Mouse (Mus musculus) neural tube, embryonic 13.5 days (tissue): ENCODE measurements around the gene Tnnc2. TPM values are rescaled to one million over a fixed set of nuclear protein-coding genes. Genes with fewer than 3 reads are reported as not detected.

Experiments
- ATAC-seq: fragments of 200-750 bp; cut with Nextera tagmentation; 2 replicates; pipeline ENCODE4 v1.8.0; 2017; ENCODE audit warnings: low read depth, mild to moderate bottlenecking, moderate TSS enrichment, moderate library complexity
- H3K27ac ChIP-seq: fragments of 300-500 bp; sonication (generic); replicated peaks from 2 replicates; pipeline ENCODE4 v1.5.1; 2015; ENCODE audit warnings: moderate library complexity, mild to moderate bottlenecking, inconsistent platforms
- H3K27me3 ChIP-seq: fragments of 300-500 bp; sonication (generic); 2 replicates; pipeline ENCODE4 v1.6.1; 2015; ENCODE audit warnings: mild to moderate bottlenecking, inconsistent platforms
- H3K36me3 ChIP-seq: fragments of 300-500 bp; sonication (generic); 2 replicates; pipeline ENCODE4 v1.6.1; 2015; ENCODE audit warnings: mild to moderate bottlenecking, inconsistent platforms
- H3K4me1 ChIP-seq: fragments of 300-500 bp; sonication (generic); replicated peaks from 2 replicates; pipeline ENCODE4 v1.6.1; 2015; ENCODE audit warnings: inconsistent platforms
- H3K4me2 ChIP-seq: fragments of 300-500 bp; sonication (generic); 2 replicates; pipeline ENCODE4 v1.6.1; 2015; ENCODE audit warnings: inconsistent platforms, mild to moderate bottlenecking, moderate library complexity
- H3K4me3 ChIP-seq: fragments of 300-500 bp; sonication (generic); 2 replicates; pipeline ENCODE4 v1.5.1; 2015; ENCODE audit warnings: mild to moderate bottlenecking, inconsistent platforms
- H3K9ac ChIP-seq: fragments of 300-500 bp; sonication (generic); 2 replicates; pipeline ENCODE4 v1.6.1; 2015; ENCODE audit warnings: moderate library complexity, mild to moderate bottlenecking, inconsistent platforms
- H3K9me3 ChIP-seq: fragments of 300-500 bp; sonication (generic); 2 replicates; pipeline ENCODE4 v1.6.1; 2016; ENCODE audit warnings: inconsistent platforms
- WGBS: fragments of 180-500 bp; shearing (Covaris S2); methylation state at CpG from one replicate; pipeline ENCODE4 v1.1.7; 2015; 5-methylcytosine and 5-hydroxymethylcytosine counted together
- polyA plus RNA-seq: library from polyadenylated mRNA; unstranded; fragments of >200 nt; fragmentation: Nextera tagmentation; extraction: Ambion mirVana; gene quantifications from 2 replicates; pipeline ENCODE4 v1.2.1, GENCODE M21; 2015

The Tnnc2 gene
- 9.3 and 25.7 TPM in 2 replicates for polyA plus RNA-seq

DNA sequence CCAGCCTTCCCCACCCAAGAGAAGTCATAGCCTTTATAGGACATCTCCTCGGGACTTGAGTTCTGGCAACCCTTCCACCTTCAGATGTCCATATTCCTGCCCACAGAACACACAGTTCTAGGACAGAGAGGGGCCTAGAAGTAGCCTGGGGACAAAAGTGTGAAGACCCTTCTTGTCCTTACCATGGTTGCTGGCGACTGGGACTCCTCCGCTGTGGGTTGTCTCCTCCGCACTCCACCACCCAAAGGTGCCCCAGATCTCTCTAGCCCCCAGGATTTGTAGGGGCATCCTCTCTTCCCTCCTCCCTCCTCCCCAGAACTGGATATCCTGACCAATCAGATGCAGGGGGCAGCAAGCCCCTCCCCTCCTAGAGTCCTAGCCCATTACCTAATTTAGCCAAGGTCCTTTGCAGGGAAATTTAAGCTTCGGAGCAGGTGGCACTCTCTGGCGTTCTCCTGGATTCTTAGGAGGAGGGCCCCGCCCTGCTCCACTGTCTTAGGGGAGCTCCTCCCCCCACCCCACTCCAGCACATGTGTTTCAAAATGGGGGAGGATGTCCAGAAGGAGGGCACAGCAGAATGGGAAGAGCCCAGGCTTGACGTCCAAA lies at the start of gene Tnnc2:
Gene Tnnc2 (minus strand): TSS at position 487 of the 606 bp plus-strand sequence.
- 68% methylated on average over 8 of the region's 8 CpGs for WGBS

DNA sequence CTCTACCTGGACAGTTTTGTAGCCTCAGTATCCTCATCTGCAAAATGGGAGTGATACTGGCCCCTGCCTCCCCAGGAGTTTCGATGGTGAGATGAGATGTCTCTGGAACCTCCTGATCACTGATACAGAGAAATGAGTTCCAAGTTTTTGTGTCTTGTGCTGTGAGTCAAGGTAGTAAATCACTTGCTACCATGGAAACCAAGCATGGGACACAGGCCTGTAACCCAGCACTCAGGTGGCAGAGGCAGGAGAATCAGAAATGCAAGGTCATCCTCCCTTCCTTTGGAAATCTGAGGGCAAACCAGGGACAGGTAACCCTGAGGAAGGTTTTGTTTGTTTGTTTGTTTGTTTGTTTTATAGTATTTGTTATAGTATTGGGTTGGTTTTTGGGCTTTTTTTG lies 49.3 kb upstream of the Tnnc2 start:
- ATAC-seq, result no peak
- WGBS, result 100% methylated on average over 1 of the region's 1 CpGs
- Histone ChIP-seq H3K36me3 (peaks cover 46% of the 10 kb centered on the region), H3K4me1 (peaks cover 24% of the 10 kb centered on the region), H3K9me3 (no peaks in the 10 kb centered on the region), H3K27ac (no peak overlapping the region), H3K9ac (no peak overlapping the region), H3K4me2 (no peak overlapping the region), H3K27me3 (no peaks in the 10 kb centered on the region), H3K4me3 (no peak overlapping the region)

More for the DNA sequence above, at the start of gene Tnnc2:
- Histone ChIP-seq H3K4me2 (no peak within 1 kb of the TSS), H3K36me3 (no peaks in the 10 kb centered on the region), H3K4me3 (no peak within 1 kb of the TSS), H3K27ac (no peak within 1 kb of the TSS), H3K9ac (no peak within 1 kb of the TSS), H3K27me3 (no peaks in the 10 kb centered on the region), H3K4me1 (peaks cover under 1% of the 10 kb centered on the region), H3K9me3 (no peaks in the 10 kb centered on the region)
- no peak for ATAC-seq

DNA sequence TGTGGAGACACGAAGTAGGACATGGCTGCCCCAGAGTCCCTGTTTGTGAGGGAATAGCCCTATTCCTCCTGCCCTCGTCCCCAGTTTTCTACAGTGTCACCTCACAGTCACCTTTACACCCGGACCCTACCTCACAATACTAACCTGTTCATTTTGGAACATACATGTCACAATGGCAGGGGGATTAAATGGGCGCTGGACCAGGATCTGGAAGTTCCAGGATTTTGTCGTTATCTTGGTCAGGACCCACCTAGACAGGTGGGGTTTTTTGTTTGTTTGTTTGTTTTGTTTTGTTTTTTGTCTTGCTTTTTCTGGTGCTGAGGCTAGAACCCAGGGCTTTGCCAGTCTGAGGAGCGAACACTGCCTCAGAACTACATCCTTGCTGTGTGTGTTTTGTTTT lies 48.7 kb upstream of the Tnnc2 start, which contains the start of gene Spata25:
Gene Spata25 (minus strand): TSS at position 101 of the 400 bp plus-strand sequence.
- Histone ChIP-seq H3K4me1 (peaks cover 28% of the 10 kb centered on the region), H3K4me3 (no peak within 1 kb of the TSS), H3K27me3 (no peaks in the 10 kb centered on the region), H3K9ac (no peak within 1 kb of the TSS), H3K27ac (no peak within 1 kb of the TSS), H3K4me2 (no peak within 1 kb of the TSS), H3K9me3 (no peaks in the 10 kb centered on the region), H3K36me3 (peaks cover 46% of the 10 kb centered on the region)
- ATAC-seq, result no peak
- 95% methylated on average over 6 of the region's 6 CpGs for WGBS

DNA sequence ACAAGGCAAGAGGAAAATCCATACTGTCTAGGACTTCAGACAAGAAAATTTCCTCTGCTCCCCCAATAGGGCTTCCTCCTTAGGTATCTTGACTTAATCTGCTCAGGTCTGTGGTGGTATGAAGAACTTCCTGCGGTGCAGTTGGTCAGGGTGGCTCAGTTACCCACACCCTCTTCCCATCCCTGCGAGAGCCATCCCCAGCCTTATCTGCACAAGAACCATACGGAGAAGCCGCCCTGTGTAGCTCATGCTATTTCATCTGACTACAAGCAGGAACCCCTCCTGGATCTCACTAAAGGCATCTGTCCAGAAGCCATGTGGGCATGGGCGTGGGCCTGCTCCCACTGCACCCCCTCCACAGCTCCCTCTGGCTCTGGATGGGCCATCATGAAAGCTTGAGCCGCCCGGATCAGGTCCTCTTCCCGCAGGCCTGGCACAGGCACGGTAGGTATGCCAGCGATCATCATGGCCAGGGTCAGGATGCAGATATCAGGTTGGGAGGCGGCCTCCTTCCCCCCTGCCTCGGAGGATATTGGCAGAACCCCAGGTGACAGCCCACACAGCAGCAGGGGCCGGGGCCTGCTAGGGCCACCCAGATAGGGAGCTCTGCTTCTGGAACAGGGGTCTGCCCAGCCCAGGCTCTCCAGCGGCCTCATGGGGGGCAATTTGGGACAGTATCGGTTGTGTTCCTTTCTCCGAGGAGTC lies 47.5 kb upstream of the Tnnc2 start:
- Histone ChIP-seq H3K4me2 (no peak overlapping the region), H3K9ac (no peak overlapping the region), H3K27ac (no peak overlapping the region), H3K4me1 (peaks cover 26% of the 10 kb centered on the region), H3K36me3 (peaks cover 46% of the 10 kb centered on the region), H3K9me3 (no peaks in the 10 kb centered on the region), H3K27me3 (no peaks in the 10 kb centered on the region), H3K4me3 (no peak overlapping the region)
- WGBS, result 91% methylated on average over 16 of the region's 16 CpGs
- no peak for ATAC-seq

DNA sequence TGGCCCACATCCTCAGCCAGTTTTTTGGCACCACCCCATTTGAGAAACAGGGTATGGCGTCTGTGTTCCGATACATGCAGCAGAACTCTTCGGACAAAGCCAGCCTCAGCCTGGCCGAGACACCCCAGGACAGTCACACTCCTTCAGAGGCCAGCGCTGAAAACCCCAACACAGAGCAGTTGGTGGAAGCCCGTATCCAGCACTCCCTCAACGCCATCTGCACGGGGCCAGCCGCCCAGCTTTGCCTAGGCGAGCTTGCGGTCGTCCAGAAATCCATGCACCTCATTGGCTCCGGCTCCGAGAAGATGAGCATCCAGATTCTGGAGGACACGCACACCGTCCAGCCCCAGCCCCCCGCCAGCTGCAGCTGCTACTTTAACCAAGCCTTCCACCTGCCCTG lies 45.8 kb upstream of the Tnnc2 start:
- Histone ChIP-seq H3K4me2 (no peak overlapping the region), H3K4me1 (peaks cover 28% of the 10 kb centered on the region), H3K9me3 (no peaks in the 10 kb centered on the region), H3K4me3 (no peak overlapping the region), H3K27me3 (no peaks in the 10 kb centered on the region), H3K36me3 (peaks cover 62% of the 10 kb centered on the region), H3K27ac (no peak overlapping the region), H3K9ac (no peak overlapping the region)
- WGBS, result 95% methylated on average over 17 of the region's 17 CpGs
- ATAC-seq, result no peak

DNA sequence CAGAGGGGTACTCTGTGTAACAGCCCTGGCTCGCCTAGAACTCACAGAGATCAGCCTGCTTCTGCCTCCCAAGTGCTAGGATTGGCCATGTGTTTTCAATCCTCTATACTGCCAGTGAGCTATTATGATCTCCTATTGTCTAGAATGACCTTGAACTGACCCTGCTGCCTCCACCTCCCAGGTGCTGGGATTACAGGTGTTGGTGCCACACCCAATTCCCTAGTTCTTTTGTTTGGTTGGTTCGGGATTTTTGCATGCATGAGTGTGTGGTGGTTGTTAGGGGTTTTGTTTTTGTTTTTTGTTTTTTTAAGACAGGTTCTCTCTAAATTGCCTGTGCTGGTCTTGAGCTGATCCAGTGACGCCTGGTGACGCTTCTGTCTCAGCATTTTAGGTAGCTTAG lies 44.2 kb upstream of the Tnnc2 start:
- H3K36me3 ChIP-seq, result peaks cover 71% of the 10 kb centered on the region
- H3K27me3 ChIP-seq, result no peaks in the 10 kb centered on the region
- H3K27ac ChIP-seq, result no peak overlapping the region
- ATAC-seq, result no peak
- H3K4me3 ChIP-seq, result peak overlapping the region; percentile 68; the same call in 1 of the 2 replicates
- 93% methylated on average over 4 of the region's 4 CpGs for WGBS
- peak overlapping the region; percentile 56 for H3K4me2 ChIP-seq
- H3K9ac ChIP-seq, result no peak overlapping the region
- no peaks in the 10 kb centered on the region for H3K9me3 ChIP-seq
- H3K4me1 ChIP-seq, result peaks cover 28% of the 10 kb centered on the region

DNA sequence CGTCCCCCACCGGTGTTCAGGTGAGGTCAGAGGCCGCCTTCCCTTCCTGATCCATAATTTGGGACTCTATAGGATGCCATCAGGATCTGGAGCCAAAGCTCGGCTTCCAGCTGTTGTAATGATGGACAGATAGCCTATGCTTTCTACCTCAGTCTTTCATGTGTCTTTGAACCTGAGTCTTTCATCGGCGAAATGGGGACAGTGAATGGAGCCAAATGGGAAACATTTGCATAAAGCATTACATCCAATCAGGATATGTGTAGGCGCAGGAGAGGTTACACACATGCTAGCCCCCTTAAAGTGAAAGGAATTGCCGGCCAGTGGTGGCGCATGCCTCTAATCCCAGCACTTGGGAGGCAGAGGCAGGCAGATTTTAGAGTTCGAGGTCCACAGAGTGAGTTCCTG lies 43.4 kb upstream of the Tnnc2 start:
- Histone ChIP-seq H3K36me3 (peaks cover 63% of the 10 kb centered on the region), H3K4me1 (peaks cover 28% of the 10 kb centered on the region), H3K4me3 (peak overlapping the region; percentile 68), H3K9ac (peak overlapping the region; percentile 76), H3K27ac (peak overlapping the region; percentile 92), H3K27me3 (no peaks in the 10 kb centered on the region), H3K4me2 (peak overlapping the region; percentile 56), H3K9me3 (no peaks in the 10 kb centered on the region)
- WGBS, result 2% methylated on average over 10 of the region's 10 CpGs
- ATAC-seq, result peak; percentile 86

DNA sequence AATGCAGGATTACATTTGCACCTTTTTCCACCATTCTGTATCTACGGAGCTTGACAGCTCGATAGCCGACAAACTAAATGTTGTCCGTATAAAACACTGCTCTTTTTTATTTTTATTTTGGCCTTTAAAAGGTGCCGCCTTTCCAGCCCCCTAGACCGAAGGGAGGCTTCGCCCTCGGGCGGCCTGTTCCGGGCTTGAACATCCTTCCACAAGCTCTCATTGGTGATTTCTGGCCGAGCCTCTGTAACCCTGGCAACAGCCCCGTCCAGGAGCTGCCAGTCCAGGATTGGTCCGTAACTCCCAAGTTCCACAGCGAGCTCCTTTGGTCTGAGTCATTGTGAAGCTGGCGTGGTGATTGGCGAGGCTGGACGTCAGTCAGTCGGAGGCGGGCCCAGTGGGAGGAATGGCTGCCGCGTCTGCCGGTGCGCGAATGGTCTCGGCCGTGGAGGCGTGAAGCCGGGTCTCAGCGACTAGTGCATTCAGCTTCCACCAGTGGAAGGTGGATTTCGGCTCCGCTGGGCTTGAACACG lies 42.9 kb upstream of the Tnnc2 start, which contains the start of gene Zswim1:
Gene Zswim1 (plus strand): TSS at position 51 of the 530 bp plus-strand sequence.
- peak within 1 kb of the TSS; percentile 68 for H3K4me3 ChIP-seq
- peaks cover 28% of the 10 kb centered on the region for H3K4me1 ChIP-seq
- ATAC-seq, result peak; percentile 99
- peaks cover 62% of the 10 kb centered on the region for H3K36me3 ChIP-seq
- no peaks in the 10 kb centered on the region for H3K27me3 ChIP-seq
- WGBS, result 2% methylated on average over 32 of the region's 32 CpGs
- peak within 1 kb of the TSS; percentile 56 for H3K4me2 ChIP-seq
- peak within 1 kb of the TSS; percentile 76 for H3K9ac ChIP-seq
- peak within 1 kb of the TSS; percentile 92 for H3K27ac ChIP-seq
- no peaks in the 10 kb centered on the region for H3K9me3 ChIP-seq

DNA sequence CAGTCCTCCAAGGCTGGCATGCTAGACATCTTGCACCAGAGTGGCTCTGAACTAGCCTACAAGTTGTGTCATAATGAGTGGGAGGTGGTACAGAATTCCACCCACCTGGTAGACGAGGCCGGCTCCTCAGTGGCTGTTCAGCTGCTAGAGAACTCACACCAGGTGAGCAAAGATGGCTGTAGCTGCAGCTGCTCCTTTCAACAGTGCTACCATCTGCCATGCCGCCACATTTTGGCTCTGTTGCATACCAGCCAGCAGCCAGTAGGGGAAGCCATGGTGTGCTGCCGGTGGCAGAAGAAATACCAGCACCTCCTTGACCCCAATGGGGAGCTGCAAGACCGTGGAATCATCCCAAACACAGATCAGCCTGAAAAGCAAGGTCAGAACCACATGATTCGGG lies 41.3 kb upstream of the Tnnc2 start:
- Histone ChIP-seq H3K27me3 (no peaks in the 10 kb centered on the region), H3K9me3 (no peaks in the 10 kb centered on the region), H3K4me1 (peaks cover 24% of the 10 kb centered on the region), H3K36me3 (peaks cover 47% of the 10 kb centered on the region), H3K27ac (no peak overlapping the region), H3K4me3 (no peak overlapping the region), H3K9ac (no peak overlapping the region), H3K4me2 (no peak overlapping the region)
- no peak for ATAC-seq
- WGBS, result 86% methylated on average over 6 of the region's 6 CpGs

DNA sequence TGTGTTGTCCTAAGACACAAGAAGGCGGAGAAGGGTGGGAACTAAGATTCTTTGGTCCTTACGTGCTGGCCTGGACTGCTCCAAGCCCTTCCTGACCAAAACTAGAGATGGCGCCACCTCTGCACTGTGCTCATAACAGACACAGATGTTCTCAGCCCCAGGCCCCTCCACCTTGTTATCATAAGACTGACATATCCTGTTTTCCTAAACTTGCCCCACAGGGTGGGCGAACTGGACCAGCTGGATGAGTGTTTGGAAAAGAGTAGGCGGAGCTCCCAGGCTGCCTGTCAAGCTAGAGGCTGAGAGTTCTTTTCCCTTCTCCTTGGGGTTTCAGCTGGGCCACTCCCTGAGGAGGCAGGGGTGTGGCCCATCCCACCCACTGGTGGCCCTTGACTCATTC lies 37.9 kb upstream of the Tnnc2 start:
- ATAC-seq, result no peak
- H3K4me3 ChIP-seq, result no peak overlapping the region
- 83% methylated on average over 5 of the region's 5 CpGs for WGBS

DNA sequence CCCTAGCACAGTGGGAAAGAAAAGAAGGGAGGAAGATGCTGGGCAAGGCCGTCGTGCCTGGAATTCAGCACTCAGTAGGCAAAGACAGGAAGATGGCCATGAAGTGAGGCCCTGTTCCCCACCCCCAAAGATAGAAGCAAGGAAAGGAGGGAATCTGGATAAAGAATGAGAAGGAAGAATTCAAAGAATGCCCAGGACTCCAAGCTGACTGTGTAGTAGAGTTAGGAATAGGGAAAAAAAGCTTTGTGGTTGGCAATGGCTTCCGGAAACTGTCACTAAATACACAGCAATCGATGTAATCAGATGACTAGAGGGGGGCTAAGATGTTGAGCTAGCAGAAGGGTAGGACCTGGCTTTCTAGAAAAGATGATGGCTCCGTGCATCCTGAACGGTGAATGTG lies 37.4 kb upstream of the Tnnc2 start:
- H3K4me2 ChIP-seq, result no peak overlapping the region
- no peaks in the 10 kb centered on the region for H3K27me3 ChIP-seq
- no peak overlapping the region for H3K27ac ChIP-seq
- ATAC-seq, result no peak
- peaks cover 2% of the 10 kb centered on the region for H3K4me1 ChIP-seq
- no peaks in the 10 kb centered on the region for H3K9me3 ChIP-seq
- WGBS, result 77% methylated on average over 6 of the region's 6 CpGs
- H3K4me3 ChIP-seq, result no peak overlapping the region
- H3K9ac ChIP-seq, result no peak overlapping the region
- peaks cover 51% of the 10 kb centered on the region for H3K36me3 ChIP-seq

More for the DNA sequence above, 37.9 kb upstream of the Tnnc2 start:
- Histone ChIP-seq H3K4me2 (no peak overlapping the region), H3K4me1 (peaks cover 5% of the 10 kb centered on the region), H3K27me3 (no peaks in the 10 kb centered on the region), H3K9ac (no peak overlapping the region), H3K9me3 (no peaks in the 10 kb centered on the region), H3K36me3 (peaks cover 46% of the 10 kb centered on the region), H3K27ac (no peak overlapping the region)

DNA sequence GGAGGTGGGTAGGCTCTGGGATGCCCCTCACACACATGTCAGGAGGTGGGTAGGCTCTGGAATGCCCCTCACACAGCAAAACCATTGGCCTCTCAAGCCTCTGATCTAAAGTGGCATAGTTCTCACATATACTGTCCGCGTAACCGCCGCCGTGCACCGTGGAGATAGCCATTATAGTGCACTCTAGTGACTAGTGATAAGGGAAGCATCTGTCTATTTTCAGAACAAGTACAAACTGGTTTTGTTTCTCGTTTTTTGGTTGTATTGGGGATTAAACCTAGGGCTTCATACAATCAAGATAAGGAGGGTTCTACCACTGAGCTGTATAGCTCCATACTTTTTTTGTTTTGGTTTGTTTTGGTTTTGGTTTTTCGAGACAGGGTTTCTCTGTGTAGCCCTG lies 36.1 kb upstream of the Tnnc2 start:
- H3K27ac ChIP-seq, result no peak overlapping the region
- 90% methylated on average over 8 of the region's 8 CpGs for WGBS
- H3K27me3 ChIP-seq, result no peaks in the 10 kb centered on the region
- H3K4me1 ChIP-seq, result no peaks in the 10 kb centered on the region
- H3K9me3 ChIP-seq, result no peaks in the 10 kb centered on the region
- peaks cover 38% of the 10 kb centered on the region for H3K36me3 ChIP-seq
- H3K9ac ChIP-seq, result no peak overlapping the region
- H3K4me3 ChIP-seq, result no peak overlapping the region
- ATAC-seq, result no peak
- no peak overlapping the region for H3K4me2 ChIP-seq
